Mouse (Mus musculus) effector memory CD4-positive, alpha-beta T cell, adult 5 months (primary cell): Measurements from ENCODE around the gene Bdkrb2. TPM values are rescaled to one million over a fixed set of nuclear protein-coding genes. Genes with fewer than 3 reads are reported as not detected.

ENCODE experiments used
- polyA plus RNA-seq: library from polyadenylated mRNA; unstranded; fragments of 100-300 nt; shearing (Covaris generic); gene quantifications from one replicate; pipeline ENCODE4 v1.2.1, GENCODE M21; 2017

The Bdkrb2 gene
- polyA plus RNA-seq: not detected

GRCm38 (mm10) chr12:105562936-105563680, at the start of gene Bdkrb2:
Gene Bdkrb2, plus strand, starts transcription at chr12:105563226.

GRCm38 (mm10) chr12:105602581-105603210, 39.7 kb downstream of the Bdkrb2 start, which contains the start of gene Bdkrb1:
Gene Bdkrb1, plus strand, starts transcription at chr12:105603085.

Other genes with a start within 250 kb of the Bdkrb2 start
- gene Tunar, start 229.4 kb upstream of the Bdkrb2 start, polyA plus RNA-seq: not detected
- 0.27 TPM for gene D430019H16Rik, start 109.4 kb upstream of the Bdkrb2 start, polyA plus RNA-seq
- gene Bdkrb1, start 39.9 kb downstream of the Bdkrb2 start, polyA plus RNA-seq: 0.27 TPM
- 17.6 TPM for gene Gskip, start 121.6 kb downstream of the Bdkrb2 start, polyA plus RNA-seq
- 22.0 TPM for gene Atg2b, start 122.0 kb downstream of the Bdkrb2 start, polyA plus RNA-seq
- gene Ak7, start 142.8 kb downstream of the Bdkrb2 start, polyA plus RNA-seq: 0.16 TPM
- gene Papola, start 221.5 kb downstream of the Bdkrb2 start, polyA plus RNA-seq: 225 TPM